Mouse (Mus musculus): ENCODE measurements around the gene Itgad.

The Itgad gene

GRCm38 (mm10) chr7:128180546-128180945 lies 26.4 kb downstream of the Itgad start:
- DNase-seq = no peak

DNA sequence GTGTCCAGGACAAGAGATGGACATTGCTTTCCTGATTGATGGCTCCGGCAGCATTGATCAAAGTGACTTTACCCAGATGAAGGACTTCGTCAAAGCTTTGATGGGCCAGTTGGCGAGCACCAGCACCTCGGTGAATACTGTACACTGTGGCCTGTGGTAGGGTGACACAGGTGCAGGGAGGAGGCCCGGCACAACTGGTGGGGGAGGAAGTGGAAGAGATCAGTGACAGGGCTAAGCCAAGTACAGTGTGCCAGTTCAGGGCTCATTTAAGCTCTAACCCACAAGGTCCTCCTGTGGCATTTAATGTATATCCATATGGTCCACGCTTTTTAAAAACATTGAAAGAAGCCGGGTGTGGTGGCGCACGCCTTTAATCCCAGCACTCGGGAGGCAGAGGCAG lies 27.5 kb downstream of the Itgad start:
- no peak for DNase-seq

DNA sequence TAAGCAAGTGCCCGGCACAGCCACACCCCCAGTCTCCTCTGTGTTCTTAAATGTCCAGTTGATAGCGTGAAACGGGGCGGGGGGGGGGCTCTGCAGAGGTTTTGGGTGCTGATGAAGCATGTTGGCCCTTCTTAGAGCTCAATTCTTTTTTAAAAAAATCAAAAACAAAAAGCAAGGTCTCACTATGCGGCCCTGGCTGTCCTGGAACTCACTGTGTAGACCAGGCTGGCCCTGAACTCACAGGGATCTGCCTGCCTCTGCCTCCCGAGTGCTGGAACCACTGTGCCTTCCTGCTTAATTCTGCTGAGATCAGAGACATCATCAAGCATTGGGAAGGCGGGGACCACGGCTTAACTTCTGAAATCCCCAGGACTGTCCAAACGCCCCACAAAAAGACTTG lies 47.4 kb downstream of the Itgad start:
- no peak for DNase-seq

- no peak for DNase-seq
These were observed 48.9 kb downstream of the Itgad start for GRCm38 (mm10) chr7:128203071-128203470.

DNA sequence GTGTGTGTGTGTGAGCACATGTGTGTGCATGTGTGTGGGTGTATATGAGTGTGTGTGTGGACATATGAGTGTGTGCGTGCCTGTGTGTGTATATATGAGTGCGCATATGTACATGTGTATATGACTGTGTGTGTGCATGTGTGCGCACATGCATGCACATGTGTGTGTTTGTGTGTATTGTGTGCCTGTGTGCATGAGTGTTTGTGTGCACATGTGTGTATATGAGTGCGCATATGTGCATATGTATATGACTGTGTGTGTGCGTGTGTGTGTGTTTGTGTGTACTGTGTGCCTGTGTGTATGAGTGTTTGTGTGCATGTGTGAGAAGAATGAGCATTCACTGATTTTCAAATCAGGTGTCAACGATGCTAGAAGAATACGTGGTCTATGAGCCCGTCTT lies 50.0 kb downstream of the Itgad start:
- no peak for DNase-seq

GRCm38 (mm10) chr7:128205695-128206094 lies 51.5 kb downstream of the Itgad start:
- DNase-seq = no peak

DNA sequence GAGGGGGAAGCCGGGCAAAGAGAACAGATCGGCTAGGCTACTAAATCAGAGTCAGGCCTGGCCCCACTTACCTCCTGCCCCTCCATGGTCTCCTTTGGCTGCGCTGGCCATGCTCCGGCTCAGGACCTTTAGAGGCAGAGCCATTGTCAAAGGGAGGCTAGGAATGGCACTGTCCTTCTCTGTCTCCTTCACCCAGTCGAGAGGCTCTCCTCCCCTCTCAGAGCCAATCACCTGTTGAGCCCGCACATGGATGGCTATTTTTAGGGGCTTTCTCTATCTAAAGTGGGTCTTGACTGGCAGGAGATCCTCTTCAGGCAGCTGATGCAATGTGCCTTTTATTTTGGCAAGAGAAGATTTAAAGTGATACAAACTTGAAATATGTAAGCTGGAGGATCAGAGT lies 52.0 kb downstream of the Itgad start, which contains the start of gene Cox6a2:
Cox6a2 (minus strand) TSS at position 236 of the 400 bp plus-strand sequence.
- no peak for DNase-seq

DNA sequence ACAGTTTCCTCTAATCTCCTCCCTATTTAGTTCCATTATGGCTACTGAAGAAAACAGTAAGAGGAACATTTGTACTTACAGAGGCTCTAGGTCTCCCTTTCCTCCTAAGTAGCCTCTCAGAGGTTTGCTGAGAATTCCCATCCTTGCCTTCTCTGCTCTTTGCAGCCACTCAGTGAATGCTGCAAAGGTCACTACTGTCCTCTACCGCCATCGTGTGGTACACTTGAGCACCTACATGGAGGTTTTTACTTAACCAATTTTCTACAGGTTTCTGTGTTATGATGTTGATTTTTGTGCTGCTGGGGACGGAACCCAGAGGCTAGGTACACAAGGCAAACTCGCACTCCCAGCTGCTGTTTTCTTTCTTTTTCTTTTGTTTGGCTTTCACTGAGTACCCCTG lies 54.0 kb downstream of the Itgad start:
- peak; percentile 77 for DNase-seq

- DNase-seq = no peak
These were observed 55.6 kb downstream of the Itgad start for GRCm38 (mm10) chr7:128209826-128210225.

DNA sequence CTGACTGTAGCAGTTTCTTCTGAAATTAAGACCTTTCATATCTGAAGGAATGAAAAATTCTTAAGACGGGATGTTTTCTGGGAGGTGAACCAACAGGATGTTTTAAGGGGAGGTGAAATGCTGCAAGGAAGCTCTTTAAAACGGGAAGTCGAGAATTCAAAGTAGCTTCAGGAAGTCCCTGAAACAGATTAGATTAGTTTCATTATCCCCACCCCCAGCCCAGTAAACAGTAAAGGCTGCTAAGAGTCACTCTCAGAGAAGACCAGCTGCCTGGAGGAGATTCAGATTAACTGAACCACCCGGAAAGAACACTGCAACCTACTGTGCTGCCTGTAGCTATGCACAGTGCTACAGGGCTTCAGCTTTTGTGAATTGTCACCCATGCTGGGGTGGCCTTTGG lies 65.8 kb downstream of the Itgad start:
- no peak for DNase-seq

GRCm38 (mm10) chr7:128220936-128221335 lies 66.8 kb downstream of the Itgad start:
- no peak for DNase-seq

DNA sequence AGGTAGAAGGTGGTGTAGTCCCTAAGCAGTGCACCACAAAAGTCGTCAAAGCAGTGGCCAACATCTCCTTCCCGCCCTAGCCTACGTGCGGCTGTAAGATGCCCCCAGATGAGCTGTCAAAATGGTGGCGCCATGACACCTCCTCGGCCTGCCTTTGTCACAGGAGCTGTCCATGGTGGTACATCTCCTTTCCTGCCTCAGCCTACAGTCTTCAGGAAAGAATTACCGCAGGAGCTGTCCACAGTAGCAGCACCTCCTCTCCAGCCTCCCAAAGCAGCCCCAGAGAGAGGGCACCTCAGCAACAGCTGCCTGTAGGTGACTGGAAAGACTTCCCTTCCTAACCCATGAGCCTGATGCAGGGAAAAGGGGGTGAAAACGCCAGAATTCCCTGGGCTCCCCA lies 77.6 kb downstream of the Itgad start:
- no peak for DNase-seq

GRCm38 (mm10) chr7:128234796-128235195 lies 80.6 kb downstream of the Itgad start:
- no peak for DNase-seq

- DNase-seq = no peak
These were observed 81.3 kb downstream of the Itgad start for GRCm38 (mm10) chr7:128235481-128235880.

DNA sequence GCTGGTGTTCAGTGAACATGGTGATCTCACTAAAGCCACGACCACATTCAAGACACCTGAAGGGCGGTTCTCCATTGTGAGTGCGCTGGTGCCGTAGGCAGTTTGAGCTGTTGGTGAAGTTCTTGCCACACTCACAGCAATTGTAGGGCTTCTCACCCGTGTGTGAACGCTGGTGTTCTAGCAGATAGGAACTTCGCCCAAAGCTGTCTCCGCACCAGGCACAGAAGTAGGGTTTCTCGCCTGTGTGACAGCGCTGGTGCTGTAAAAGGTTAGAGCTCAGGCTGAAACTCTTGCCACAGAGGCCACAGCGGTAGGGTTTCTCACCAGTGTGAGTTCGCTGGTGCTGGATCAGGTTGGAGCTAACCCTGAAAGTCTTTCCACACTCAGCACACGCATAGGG lies 82.2 kb downstream of the Itgad start:
- DNase-seq = no peak

DNA sequence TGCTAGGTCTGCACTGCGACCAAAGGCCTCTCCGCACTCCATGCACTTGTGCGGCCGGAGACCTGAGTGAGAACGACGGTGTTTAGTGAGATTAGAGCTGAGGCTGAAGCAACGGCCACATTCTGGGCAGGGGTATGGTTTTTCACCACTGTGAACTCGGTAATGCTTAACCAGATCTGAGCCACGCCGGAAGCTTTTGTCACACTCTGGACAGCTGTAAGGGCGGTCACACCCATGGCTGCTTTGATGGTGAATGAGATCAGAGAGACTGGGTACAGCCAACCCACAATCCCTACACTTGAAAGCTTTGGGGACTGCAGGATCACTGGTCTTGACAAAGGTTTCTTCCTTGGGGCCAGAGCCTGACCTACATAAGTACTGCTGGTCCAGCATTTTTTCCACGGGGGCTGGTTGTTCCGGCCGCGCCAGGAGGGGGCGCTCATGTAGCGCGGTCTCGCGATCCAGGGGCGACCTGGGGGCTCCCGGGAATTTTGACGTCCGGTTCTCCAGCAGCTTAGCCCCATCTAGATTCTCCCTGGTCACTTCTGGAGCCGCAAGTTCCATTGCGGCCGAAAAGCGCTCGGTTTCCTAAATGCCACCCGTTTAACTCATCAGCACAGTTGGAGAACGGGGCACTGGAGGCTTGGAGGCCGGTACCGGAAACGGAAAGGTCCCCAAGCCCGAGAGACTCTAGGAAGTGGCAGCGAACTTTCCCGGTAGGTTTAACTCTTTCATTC lies 82.8 kb downstream of the Itgad start, which contains the start of gene Armc5:
Armc5 (plus strand) TSS at position 487 of the 737 bp plus-strand sequence.
- peak; percentile 90 for DNase-seq

GRCm38 (mm10) chr7:128237593-128237926 lies 83.4 kb downstream of the Itgad start:
- no peak for DNase-seq

- peak; percentile 99 for DNase-seq
These were observed 84.0 kb downstream of the Itgad start, which contains the start of gene 9130023H24Rik for GRCm38 (mm10) chr7:128237927-128238778. Gene 9130023H24Rik, minus strand, starts transcription at chr7:128238031.

DNA sequence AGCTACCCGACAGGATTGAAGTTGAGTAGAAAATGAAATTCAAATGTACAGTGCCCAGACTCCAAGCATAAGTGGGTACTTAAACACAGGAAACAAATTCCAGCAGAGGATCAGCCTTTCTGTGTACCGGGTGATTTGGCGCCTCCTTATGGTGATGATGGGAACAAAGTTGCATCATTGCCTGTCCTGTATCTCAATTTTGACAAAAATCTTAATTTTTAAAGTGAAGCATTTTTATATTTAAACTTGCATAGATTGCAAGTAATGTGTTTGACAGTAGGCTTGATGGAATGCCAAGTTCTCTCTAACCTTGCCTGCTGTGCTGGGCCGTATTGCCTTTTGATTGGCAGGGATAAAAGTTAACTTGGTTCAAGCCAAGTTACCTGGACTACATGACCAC lies 84.8 kb downstream of the Itgad start:
- peak; percentile 51 for DNase-seq

- no peak for DNase-seq
These were observed 86.1 kb downstream of the Itgad start for GRCm38 (mm10) chr7:128240131-128240784.

DNA sequence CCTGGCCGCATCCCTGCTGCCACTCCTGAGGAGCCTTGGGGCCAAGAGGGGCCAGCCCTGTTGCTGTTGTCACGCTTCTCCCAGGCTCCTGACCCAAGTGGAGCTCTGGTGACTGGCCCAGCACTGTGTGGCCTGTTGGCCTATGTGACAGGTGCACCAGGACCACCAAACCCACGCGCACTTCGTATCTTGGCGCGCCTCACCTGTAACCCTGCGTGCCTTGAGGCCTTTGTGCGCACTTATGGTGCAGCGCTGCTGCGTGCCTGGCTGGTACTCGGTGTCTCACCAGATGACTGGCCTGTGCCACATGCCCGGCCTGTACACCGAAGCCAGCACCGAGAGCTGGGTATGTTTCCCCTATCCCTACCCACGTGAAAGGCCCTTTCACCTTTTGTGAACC lies 88.2 kb downstream of the Itgad start:
- DNase-seq = no peak

DNA sequence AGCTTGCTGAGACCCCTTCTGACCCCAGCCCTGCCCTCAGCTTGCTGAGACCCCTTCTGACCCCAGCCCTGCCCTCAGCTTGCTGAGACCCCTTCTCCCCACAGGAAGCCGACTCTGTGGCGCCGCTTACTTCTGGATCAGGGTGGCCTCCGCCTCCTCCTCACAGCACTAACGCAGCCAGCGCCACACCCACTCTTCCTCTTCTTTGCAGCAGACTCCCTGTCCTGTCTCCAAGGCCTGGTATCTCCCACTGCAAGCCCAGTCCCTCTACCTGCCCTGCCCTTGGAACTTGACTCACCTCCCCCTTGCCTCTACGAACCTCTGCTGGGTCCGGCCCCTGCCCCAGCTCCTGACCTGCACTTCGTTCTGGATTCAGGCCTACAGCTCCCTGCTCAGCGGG lies 89.7 kb downstream of the Itgad start:
- no peak for DNase-seq

DNA sequence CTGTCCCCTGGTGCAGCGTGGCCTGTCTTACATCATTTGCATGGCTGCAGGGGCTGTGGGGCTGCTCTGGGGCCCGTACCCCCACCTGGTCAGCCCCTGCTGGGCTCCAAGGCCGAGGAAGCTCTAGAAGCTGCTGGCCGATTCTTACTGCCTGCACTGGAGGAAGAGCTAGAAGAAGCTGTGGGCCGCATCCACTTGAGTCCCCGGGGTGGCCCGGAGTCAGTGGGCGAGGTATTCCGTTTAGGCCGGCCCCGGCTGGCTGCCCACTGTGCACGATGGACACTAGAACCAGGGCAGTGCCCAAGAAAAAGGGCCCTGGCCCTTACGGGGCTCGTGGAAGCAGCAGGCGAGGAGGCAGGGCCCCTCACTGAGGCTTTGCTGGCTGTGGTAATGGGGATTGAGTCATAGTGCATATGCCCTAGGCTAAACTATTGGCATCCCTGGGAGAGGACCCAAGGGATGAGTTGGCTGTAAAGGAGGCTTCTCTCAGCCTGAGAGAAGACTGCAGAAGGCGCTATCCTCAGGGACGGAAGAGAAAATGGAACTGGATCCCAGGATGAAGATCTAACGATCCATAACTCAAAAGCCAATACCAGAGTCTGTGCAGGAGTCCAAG lies 90.3 kb downstream of the Itgad start:
- no peak for DNase-seq
